Mouse (Mus musculus): ENCODE measurements around the gene Asrgl1.
"Not testable (repeated sequence)": the region's sequence is repeated elsewhere in the genome, so short reads cannot be mapped to it uniquely, and the experiment has no call there.

Gene Asrgl1

GRCm38 (mm10) chr19:9105101-9105685 is 30.2 kb downstream of the Asrgl1 start:
- no peak for DNase-seq (ENCODE audit: low spot score in 2 of 2)

DNA sequence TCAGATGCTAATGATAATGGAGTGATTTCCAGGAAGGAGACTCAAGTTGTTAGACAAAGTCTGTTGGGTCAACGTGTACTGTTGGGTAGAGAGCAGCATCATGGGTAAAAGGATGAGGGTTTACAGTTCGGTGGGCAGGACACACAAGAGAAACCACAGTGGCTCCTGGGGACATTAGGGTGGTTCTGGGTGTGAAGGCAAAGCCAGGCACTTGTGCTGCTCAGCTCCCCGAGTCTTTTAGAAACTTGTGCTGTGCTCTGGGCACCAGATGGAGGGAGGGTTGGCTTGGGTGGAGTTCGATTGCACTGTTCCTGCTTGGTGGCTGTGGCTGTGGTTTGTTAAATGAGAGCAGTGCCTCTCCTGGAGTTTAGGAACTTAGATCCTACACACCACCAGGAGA is 31.4 kb downstream of the Asrgl1 start:
- DNase-seq (ENCODE audit: low spot score in 2 of 2) = peak in 1 of 2 experiments; percentile 13

GRCm38 (mm10) chr19:9101062-9101457 is 34.4 kb downstream of the Asrgl1 start:
- no peak for DNase-seq (ENCODE audit: low spot score in 2 of 2)

DNA sequence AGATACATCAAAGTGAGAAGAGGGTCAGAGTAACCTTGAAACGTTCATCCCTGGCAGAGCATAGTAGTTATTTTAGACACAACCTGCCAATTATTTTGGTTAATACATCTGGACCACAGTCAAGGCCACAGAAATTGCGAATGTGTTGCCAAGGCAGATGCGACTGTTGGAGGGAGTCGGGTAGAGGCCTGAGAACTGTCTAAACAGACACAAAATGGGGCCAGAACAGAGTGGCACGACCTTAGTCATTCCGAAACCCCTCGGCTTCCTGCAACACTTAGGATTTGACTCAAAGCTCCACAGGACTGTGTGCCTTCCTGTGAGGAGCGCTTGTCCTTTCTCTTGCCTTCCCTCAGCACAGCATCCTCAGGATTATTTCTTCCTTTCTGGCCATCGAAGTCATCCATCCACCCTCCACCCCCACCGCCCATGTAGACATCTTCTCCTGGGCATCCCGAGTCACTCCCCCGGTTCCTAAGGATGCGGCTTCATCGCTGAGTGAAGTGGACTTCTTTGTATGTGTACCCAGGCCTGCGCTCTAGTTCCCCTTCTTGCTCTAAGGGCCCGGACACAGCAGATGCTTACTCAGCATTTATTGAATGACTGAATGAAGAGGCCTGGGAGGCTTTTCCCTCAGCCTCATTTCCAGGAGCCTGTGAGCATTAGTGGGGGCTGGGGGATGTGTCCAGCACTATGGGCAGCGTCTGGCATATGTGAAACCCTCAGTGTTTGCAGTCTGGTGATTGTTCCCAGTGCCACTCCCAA is 35.0 kb downstream of the Asrgl1 start:
- DNase-seq (ENCODE audit: low spot score in 2 of 2) = no peak

GRCm38 (mm10) chr19:9099751-9100150 is 35.7 kb downstream of the Asrgl1 start:
- no peak for DNase-seq (ENCODE audit: low spot score in 2 of 2)

DNA sequence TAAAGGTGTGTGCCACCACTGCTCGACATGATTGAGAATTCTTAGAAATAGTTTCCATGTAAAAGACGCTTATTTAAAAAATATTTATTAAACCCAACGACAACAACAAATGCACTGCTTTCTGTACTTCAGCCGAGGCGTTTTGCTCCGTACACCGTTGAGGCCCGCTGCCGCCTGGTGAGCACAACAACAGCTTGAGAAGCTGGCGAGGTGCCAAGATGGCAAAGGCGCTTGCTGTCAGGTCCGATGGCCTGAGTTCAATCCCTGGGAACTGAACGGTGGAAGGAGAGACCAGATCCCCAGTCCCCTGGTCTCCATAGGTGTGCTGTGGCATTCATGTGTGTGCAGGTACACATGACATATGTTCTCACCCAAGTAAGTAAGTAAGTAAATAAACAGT is 38.0 kb downstream of the Asrgl1 start:
- DNase-seq (ENCODE audit: low spot score in 2 of 2) = no peak

DNA sequence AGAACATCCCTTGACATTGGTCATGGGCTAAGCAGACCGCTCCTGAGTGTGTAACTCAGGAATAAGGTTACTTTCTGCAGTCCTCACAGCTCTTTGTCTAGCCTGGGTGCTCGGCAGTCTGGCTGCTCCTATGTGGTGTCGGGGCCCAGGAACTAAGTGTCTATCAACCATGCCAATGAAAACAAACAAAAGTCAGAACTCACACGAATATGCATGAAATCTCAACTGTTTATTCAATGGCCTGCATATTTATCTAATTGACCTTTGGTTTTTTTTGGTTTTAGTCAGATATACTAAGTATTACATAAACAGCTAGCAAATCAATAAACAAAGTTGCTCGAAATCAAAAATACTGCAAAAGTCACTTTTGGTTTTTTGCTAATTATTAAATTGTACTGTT is 40.3 kb downstream of the Asrgl1 start:
- DNase-seq (ENCODE audit: low spot score in 2 of 2) = no peak

- no peak for DNase-seq (ENCODE audit: low spot score in 2 of 2)
Measured at GRCm38 (mm10) chr19:9090709-9091108, 44.7 kb downstream of the Asrgl1 start.

GRCm38 (mm10) chr19:9090191-9090590 is 45.2 kb downstream of the Asrgl1 start:
- DNase-seq (ENCODE audit: low spot score in 2 of 2) = no peak

- DNase-seq (ENCODE audit: low spot score in 2 of 2) = no peak
Measured at GRCm38 (mm10) chr19:9087821-9088220, 47.6 kb downstream of the Asrgl1 start, which contains the start of gene Scgb1a1. TSS of gene Scgb1a1 (minus strand) at chr19:9087958.

DNA sequence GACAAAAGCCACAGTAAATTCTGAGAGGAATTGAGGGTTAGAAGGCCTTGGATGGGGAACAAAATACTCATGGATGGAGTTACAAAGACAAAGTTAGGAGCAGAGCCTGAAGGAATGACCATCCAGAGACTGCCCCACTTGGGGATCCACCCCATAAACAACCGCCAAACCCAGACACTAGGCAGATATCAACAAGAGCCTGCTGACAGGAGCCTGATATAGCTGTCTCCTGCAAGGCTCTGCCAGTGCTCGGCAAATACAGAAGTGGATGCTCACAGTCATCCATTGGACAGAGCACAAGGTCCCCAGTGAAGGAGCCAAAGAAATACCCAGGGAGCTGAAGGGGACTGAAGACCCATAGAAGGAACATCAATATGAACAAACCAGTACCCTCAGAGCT is 51.5 kb downstream of the Asrgl1 start:
- DNase-seq (ENCODE audit: low spot score in 2 of 2) = not testable (repeated sequence)

GRCm38 (mm10) chr19:9083010-9083355 is 52.5 kb downstream of the Asrgl1 start:
- DNase-seq (ENCODE audit: low spot score in 2 of 2) = no peak

DNA sequence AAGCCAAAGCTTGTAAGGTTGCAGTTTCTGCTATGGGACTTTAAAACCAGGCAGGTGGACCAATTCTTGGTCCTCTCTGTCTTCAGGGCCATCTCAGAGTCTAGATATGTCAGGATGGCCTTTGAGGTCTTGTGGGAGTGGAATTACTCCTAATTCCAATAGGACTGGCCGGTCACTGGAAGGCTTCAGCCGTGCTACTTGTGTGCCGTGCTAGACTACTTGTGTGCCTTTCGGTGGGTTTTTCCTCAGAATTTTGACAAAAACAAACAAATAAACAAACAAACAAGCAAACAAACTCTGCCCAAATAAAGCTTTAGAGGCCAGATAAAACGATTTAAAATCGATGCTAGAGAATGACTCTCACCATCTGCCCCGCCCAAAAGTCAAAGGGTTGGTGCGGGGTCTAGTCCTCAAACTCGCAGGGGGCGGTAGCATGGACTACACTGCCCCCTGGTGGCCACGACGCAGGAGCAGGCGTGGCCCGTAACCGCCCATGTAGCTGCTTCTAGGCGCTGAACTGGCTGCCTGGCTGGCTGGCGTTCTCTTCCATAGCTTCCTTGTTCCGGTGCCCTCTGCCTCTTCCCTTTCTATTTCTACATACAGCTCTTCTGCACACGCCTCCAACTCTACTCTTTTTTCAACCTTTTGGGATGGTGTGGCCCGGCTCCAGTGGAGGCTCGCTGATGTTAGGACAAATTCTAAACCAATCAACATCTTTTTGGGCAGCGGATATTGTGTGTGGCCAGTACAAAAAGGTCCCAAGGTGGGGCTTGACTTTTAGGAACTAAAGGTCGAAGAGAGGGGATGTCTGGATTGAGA is 53.0 kb downstream of the Asrgl1 start:
- DNase-seq (ENCODE audit: low spot score in 2 of 2) = peak; percentile 68 to 79

DNA sequence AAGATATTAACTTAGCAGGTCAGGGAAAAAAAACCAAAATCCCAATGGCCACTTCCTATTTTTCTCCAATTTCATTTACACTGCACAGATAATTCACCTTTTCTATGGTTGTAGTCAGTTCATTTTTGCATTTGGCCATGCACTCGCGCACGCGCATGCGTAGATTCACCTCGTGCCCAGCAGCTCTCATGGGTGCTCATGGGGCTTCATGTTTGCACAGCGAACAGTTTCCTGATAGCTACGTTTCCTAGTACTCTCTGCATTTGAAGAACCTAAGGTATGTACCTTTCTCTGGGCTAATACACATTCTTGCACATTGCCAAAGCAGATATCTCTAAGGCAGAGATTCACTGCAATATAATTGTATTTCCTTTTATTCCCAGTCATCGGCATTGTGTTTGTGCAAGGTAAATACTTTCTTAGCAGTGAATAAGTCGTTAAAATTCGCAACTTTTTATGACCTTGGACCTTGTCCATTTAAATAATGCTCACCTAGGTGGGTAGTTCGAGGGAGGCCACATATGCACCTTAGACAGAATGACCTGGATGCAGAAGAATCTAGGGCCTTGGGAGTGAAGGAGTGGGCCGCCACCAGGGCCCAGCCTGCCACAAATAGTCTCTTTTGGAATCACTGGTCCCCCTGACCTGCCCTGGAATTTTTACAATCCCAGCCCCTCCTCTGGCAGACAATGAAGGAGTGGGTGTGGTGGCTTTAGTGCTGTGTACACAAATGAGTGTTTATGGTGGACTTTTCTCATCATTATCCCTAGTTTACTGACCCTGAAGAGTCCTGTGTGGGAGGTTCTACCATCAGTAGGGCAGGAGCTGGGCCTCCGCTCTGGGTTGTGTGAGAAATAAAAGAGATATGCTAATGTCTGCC is 53.9 kb downstream of the Asrgl1 start:
- no peak for DNase-seq (ENCODE audit: low spot score in 2 of 2)

- DNase-seq (ENCODE audit: low spot score in 2 of 2) = no peak
Measured at GRCm38 (mm10) chr19:9079916-9080315, 55.5 kb downstream of the Asrgl1 start.

GRCm38 (mm10) chr19:9076982-9077660 is 58.3 kb downstream of the Asrgl1 start:
- no peak for DNase-seq (ENCODE audit: low spot score in 2 of 2)

GRCm38 (mm10) chr19:9076035-9076434 is 59.4 kb downstream of the Asrgl1 start:
- DNase-seq (ENCODE audit: low spot score in 2 of 2) = no peak

DNA sequence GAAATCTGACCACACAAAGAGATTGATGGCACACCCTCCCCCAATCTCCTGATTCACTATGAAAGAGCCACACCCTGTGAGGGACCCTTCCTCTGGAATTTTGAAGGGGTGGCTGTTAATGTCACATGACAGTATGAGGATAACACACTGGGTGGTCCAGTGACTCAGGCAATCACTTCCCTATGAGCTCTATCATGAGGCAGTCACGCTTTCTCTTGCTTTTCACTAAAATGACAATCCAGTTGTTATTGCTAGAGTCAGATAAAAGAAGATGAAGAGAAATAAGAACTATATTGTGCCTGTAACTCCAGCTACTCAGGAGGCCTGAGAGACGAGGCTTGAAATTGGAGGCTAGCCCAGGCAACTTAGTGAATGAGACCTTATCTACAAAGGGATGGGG is 59.9 kb downstream of the Asrgl1 start:
- no peak for DNase-seq (ENCODE audit: low spot score in 2 of 2)

DNA sequence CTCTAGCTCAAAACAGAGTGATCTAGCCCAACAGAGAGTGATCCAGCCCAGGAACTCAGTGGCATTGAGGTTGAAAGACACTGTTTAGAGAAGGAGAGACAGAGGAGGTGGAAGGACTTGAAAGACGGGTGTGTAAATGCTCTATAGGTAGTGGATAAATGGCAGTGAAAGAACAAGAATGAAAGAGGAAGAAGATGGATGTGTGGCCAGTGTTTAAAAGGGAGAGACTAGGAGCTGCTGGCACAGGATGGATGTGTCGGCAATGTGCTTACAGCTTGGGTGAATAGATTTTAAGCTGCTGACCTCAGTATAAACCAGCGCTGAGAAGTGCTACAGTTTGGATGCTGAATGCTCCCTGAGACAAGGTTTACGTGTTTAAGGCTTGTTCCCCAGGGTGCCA is 61.0 kb downstream of the Asrgl1 start:
- no peak for DNase-seq (ENCODE audit: low spot score in 2 of 2)

DNA sequence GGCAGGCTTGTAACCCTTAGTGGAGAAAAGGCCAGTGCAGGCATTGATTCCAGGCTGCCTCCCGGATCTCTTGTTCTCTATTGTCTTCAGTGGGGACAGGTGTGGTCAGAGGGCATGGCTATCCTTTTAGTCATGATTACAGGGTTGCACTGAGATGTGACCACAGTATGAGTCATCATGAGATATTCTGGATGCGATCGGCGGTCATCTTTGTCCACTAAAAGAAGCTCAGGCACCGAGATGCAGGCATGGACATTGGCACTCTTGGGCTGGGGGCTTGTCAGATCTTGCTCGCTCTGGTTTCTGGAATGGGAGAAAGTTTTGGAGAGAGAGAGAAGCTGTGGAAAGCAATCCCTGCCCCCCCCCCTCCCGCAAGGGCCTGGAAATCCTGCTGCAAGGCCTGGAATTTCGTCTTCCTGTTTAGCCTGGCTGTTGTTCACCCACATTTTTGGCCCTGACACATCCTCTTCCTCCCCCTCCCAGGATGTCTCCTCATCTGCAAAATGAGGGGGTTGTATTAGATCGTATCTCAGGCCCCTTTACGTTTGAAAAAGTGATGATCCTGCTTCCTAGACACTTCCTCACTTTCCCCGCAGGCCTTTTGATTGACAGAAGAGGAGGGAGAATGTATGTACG is 61.5 kb downstream of the Asrgl1 start:
- DNase-seq (ENCODE audit: low spot score in 2 of 2) = no peak

GRCm38 (mm10) chr19:9072157-9072530 is 63.3 kb downstream of the Asrgl1 start:
- no peak for DNase-seq (ENCODE audit: low spot score in 2 of 2)

Measured in spleen, postnatal 14 days (tissue).